Mouse (Mus musculus) forebrain, embryonic 14.5 days (tissue): ENCODE data around the gene Rgs7. TPM values are rescaled to one million over a fixed set of nuclear protein-coding genes. Genes with fewer than 3 reads are reported as not detected.

Experiments
- ATAC-seq: fragments of 200-750 bp; cut with Nextera tagmentation; 2 replicates; pipeline ENCODE4 v1.8.0; 2017; ENCODE audit warnings: mild to moderate bottlenecking, moderate library complexity
- DNase-seq: peaks from one replicate; pipeline ENCODE4 v3.0.0-alpha.2; 2015; ENCODE audit warnings: low spot score
- H3K27ac ChIP-seq: fragments of 300-500 bp; sonication (generic); 2 replicates; pipeline ENCODE4 v1.5.1; 2014; ENCODE audit warnings: low read depth, mild to moderate bottlenecking, control low read depth, low read length, moderate library complexity
- H3K27me3 ChIP-seq: fragments of 300-500 bp; sonication (generic); replicated peaks from 2 replicates; pipeline ENCODE4 v1.6.1; 2014; ENCODE audit warnings: low read length, control low read depth, mixed read lengths; ENCODE audit not compliant: control insufficient read depth, insufficient read depth
- H3K36me3 ChIP-seq: fragments of 300-500 bp; sonication (generic); 2 replicates; pipeline ENCODE4 v1.6.1; 2014; ENCODE audit warnings: low read length, control low read depth; ENCODE audit not compliant: control insufficient read depth, insufficient read depth
- H3K4me1 ChIP-seq: fragments of 300-500 bp; sonication (generic); 2 replicates; pipeline ENCODE4 v1.6.1; 2014; ENCODE audit warnings: antibody characterized with exemption, low read length, control low read depth; ENCODE audit not compliant: control insufficient read depth, insufficient read depth
- H3K4me2 ChIP-seq: fragments of 300-500 bp; sonication (generic); 2 replicates; pipeline ENCODE4 v1.6.1; 2014; ENCODE audit warnings: mild to moderate bottlenecking, control low read depth, low read length
- H3K4me3 ChIP-seq: fragments of 300-500 bp; sonication (generic); 2 replicates; pipeline ENCODE4 v1.5.1; 2014; ENCODE audit warnings: low read depth, low read length, control low read depth
- H3K9ac ChIP-seq: fragments of 300-500 bp; sonication (generic); 2 replicates; pipeline ENCODE4 v1.6.1; 2014; ENCODE audit warnings: mild to moderate bottlenecking, low read length, control low read depth, moderate library complexity
- H3K9me3 ChIP-seq: fragments of 300-500 bp; sonication (generic); replicated peaks from 2 replicates; pipeline ENCODE4 v1.6.1; 2016; ENCODE audit warnings: low read length, control low read depth, mixed read lengths; ENCODE audit not compliant: control insufficient read depth
- WGBS: fragments of 180-500 bp; shearing (Covaris S2); extraction: QIAGEN DNeasy Blood & Tissue Kit; methylation state at CpG from one replicate; pipeline ENCODE4 v1.1.7; 2014; 5-methylcytosine and 5-hydroxymethylcytosine counted together
- polyA plus RNA-seq: library from polyadenylated mRNA; unstranded; fragments of >200 nt; fragmentation: Nextera tagmentation; extraction: Ambion mirVana; gene quantifications from 2 replicates; pipeline ENCODE4 v1.2.1, GENCODE M21; 2014

The Rgs7 gene
- polyA plus RNA-seq, 1 experiment from 2014 or later = 19.1 TPM

DNA sequence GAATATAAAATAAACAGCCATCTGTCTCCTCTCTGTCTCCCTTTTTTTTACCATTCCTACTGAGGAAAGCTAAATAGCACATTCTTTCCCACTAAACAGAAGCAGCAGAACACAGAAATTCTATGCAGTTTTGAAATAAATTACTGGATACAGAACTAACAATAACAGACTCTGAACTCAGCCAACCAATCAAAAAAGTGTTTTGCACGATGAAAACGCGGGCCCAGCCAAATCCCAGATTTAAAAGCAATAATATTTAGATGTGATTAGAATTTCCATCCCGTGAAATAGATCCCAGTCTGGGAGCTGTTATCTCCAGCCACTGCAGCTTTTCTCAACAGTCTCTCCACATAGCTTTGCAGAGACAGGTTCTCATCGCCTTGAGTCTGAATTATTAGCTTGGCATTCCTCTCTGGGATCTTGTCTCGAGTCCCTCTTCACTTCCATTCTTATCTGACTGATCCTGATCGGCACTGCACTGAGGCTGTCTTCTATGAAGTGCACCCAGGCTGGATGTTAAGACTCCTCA is 466.5 kb downstream of the Rgs7 start:
- H3K9ac ChIP-seq = no peak overlapping the region
- H3K4me3 ChIP-seq = no peak overlapping the region
- H3K4me1 ChIP-seq = 0 out of 2 replicates have a peak, but pooled peaks cover 2% of the 10 kb centered on the region
- whole genome bisulfite sequencing = 84% methylated on average over 7 of the region's 7 CpGs
- no peaks in the 10 kb centered on the region for H3K27me3 ChIP-seq
- DNase-seq (no peak), ATAC-seq (no peak)
- H3K27ac ChIP-seq = no peak overlapping the region
- H3K9me3 ChIP-seq = no peaks in the 10 kb centered on the region
- H3K4me2 ChIP-seq = no peak overlapping the region
- no peaks in the 10 kb centered on the region for H3K36me3 ChIP-seq

DNA sequence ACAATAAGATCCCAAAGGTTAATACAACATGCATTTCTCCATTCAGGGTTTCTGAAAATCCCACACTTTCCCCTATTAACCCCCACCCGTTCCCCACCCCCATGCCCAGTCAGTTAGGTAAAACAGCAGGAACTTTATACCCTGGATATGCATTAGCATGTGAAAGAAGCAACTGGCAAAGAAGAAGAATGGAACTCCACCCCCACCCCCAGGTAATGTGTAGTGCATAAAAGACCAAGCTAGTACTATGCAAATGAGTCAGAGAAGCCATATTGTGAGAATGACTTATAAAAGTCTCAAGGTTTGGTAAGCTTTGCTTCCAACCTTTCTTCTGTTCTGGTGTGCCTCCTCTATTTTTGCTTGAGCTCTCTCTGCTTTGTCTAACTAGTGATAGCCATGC is 468.2 kb downstream of the Rgs7 start:
- no peak overlapping the region for H3K27ac ChIP-seq
- no peaks in the 10 kb centered on the region for H3K27me3 ChIP-seq
- H3K4me1 ChIP-seq = 0 out of 2 replicates have a peak, but pooled peaks cover 2% of the 10 kb centered on the region
- H3K9ac ChIP-seq = no peak overlapping the region
- DNase-seq (no peak), ATAC-seq (no peak)
- H3K4me3 ChIP-seq = no peak overlapping the region
- H3K4me2 ChIP-seq = no peak overlapping the region
- WGBS = 27% methylated on average over 1 of the region's 1 CpGs
- no peaks in the 10 kb centered on the region for H3K9me3 ChIP-seq
- no peaks in the 10 kb centered on the region for H3K36me3 ChIP-seq

Other genes starting within 250 kb of the Rgs7 start
- gene Kmo, start 127.9 kb upstream of the Rgs7 start, polyA plus RNA-seq = not detected in 2 replicates
- 91.5 and 107 TPM in 2 replicates for gene Fh1, start 133.1 kb upstream of the Rgs7 start, polyA plus RNA-seq
- 4.3 and 4.9 TPM in 2 replicates for gene Opn3, start 200.3 kb upstream of the Rgs7 start, polyA plus RNA-seq
- 2.0 and 2.5 TPM in 2 replicates for gene Chml, start 200.4 kb upstream of the Rgs7 start, polyA plus RNA-seq
- gene Wdr64, start 206.1 kb upstream of the Rgs7 start, polyA plus RNA-seq = not detected in 2 replicates